Mouse (Mus musculus): ENCODE measurements around the gene Samd4. TPM values are rescaled to one million over a fixed set of nuclear protein-coding genes. Genes with fewer than 3 reads are reported as not detected.

Samd4 gene
- polyA plus RNA-seq, 1 experiment from 2014 or later = 0.50 TPM

DNA sequence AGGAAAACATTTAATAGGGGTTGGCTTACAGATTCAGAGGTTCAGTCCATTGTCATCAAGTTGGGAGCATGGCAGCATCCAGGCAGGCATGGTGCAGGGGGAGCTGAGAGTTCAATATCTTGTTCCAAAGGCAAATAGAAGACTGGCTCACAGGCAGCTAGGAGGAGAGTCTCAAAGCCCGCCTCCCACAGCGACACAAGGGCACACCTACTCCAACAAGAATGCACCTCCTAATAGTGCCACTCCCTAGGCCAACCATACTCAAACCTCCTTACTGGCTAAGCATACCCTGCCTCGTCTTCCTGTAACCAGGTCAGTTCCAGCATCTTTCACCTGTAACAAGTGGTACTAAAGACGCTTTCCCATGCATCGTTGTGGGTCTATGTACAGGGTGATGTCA lies 245.3 kb downstream of the Samd4 start:
- Histone ChIP-seq H3K9ac (no peak overlapping the region), H3K9me3 (replicated peaks) (no peaks in the 10 kb centered on the region), H3K27me3 (no peaks in the 10 kb centered on the region), H3K4me1 (replicated peaks) (no peaks in the 10 kb centered on the region), H3K4me2 (no peak overlapping the region), H3K27ac (no peak overlapping the region), H3K36me3 (no peaks in the 10 kb centered on the region), H3K4me3 (replicated peaks) (no peak overlapping the region)
- DNase-seq (no peak), ATAC-seq (ENCODE audit: low read depth) (no peak)
- 65% methylated on average over 5 of the region's 5 CpGs for WGBS (ENCODE audit: insufficient replicate concordance)

DNA sequence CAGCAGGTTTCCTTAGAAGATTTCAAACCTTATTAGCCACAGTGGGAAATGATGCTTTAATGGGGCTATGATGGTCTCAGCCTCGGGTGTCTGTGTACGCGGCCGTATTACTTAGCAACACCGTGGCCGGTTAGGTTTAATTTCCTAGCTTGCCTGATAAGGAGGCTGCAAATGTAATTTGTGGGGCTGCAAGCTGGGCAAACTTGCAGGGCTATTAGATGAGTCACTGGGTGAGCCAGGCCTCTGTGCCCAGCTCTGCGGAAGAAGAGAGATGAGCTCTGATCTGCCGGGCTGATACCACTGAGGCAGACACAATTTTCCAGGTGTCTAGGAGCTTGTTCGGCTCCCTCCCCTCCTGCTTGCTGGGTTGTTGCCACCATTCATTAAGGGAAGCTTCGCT lies 251.3 kb downstream of the Samd4 start:
- Histone ChIP-seq H3K4me2 (no peak overlapping the region), H3K9ac (no peak overlapping the region), H3K4me3 (replicated peaks) (no peak overlapping the region), H3K27me3 (no peaks in the 10 kb centered on the region), H3K36me3 (no peaks in the 10 kb centered on the region), H3K4me1 (replicated peaks) (no peaks in the 10 kb centered on the region), H3K9me3 (replicated peaks) (no peaks in the 10 kb centered on the region), H3K27ac (no peak overlapping the region)
- ATAC-seq (ENCODE audit: low read depth) (no peak), DNase-seq (no peak)
- WGBS (ENCODE audit: insufficient replicate concordance) = 68% methylated on average over 10 of the region's 10 CpGs

DNA sequence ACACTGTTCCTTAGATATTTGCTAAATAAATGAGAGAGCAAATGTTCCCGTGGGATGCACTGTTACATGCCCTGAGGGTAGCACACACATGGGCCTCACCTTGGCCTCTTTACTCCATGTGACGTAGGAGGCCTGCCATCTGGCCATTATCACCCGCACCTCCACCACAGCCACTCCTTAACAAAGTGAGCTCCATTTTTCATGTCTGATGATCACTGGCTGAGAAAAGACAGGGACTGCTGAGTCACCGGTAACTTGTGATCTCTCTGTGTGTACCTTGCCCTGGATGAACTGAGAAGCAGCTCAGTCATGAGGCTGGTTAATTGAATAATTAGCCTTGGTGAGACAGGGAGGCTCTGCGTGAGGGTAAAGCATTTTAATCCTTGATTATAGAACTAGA lies 254.0 kb downstream of the Samd4 start:
- ATAC-seq (ENCODE audit: low read depth) (no peak), DNase-seq (no peak)
- Histone ChIP-seq H3K4me3 (replicated peaks) (no peak overlapping the region), H3K4me1 (replicated peaks) (no peaks in the 10 kb centered on the region), H3K4me2 (no peak overlapping the region), H3K36me3 (no peaks in the 10 kb centered on the region), H3K27ac (no peak overlapping the region), H3K27me3 (no peaks in the 10 kb centered on the region), H3K9ac (no peak overlapping the region), H3K9me3 (replicated peaks) (no peaks in the 10 kb centered on the region)
- 58% methylated on average over 5 of the region's 5 CpGs for WGBS (ENCODE audit: insufficient replicate concordance)

DNA sequence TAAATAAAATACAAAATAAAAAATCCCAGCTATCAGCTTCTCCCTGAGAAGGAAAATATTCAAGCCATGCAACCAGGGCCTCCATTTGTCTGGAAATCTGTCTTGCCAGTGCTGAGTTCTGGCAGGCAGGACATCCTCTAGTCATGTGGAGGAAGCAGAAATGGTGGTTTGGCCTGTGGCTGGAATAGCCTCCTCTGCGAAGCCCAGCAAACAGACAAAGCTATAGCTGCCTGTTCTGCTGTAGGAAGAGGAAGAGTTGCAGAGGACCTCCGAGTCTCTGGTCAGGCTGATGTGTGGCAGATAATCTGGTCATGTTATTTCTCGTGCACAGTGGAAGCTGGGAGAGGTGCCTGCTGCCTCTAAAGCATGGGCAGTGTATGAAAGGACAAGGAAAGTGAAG lies 256.2 kb downstream of the Samd4 start:
- H3K9me3 ChIP-seq (replicated peaks) = no peaks in the 10 kb centered on the region
- ATAC-seq (ENCODE audit: low read depth) = no peak
- no peak overlapping the region for H3K4me2 ChIP-seq
- H3K4me3 ChIP-seq (replicated peaks) = no peak overlapping the region
- no peaks in the 10 kb centered on the region for H3K27me3 ChIP-seq
- H3K9ac ChIP-seq = no peak overlapping the region
- DNase-seq = no peak
- WGBS (ENCODE audit: insufficient replicate concordance) = 25% methylated on average over 3 of the region's 3 CpGs
- H3K27ac ChIP-seq = no peak overlapping the region
- H3K36me3 ChIP-seq = no peaks in the 10 kb centered on the region
- no peaks in the 10 kb centered on the region for H3K4me1 ChIP-seq (replicated peaks)

DNA sequence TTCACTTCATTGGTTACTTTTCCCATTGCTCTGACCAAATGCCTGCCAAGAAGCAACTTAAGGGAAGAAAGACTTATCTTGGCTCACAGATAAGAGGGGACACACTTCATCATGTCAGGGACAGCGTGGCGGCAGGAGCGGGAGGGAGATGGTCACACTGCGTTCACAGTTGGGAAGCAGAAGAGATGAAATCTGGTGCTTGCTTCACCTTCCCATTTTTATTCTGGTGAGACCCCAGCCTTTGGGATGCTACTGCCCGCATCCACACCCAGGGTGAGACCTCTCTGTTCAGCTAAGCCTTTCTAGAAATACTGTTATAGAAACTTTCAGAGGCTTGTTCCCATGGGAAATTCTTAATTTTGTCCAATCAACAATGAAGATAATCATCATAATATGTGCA lies 261.7 kb downstream of the Samd4 start:
- DNase-seq = no peak
- WGBS (ENCODE audit: insufficient replicate concordance) = 80% methylated on average over 5 of the region's 5 CpGs
- H3K4me3 ChIP-seq (replicated peaks) = no peak overlapping the region
- no peak overlapping the region for H3K9ac ChIP-seq
- H3K27me3 ChIP-seq = no peaks in the 10 kb centered on the region
- ATAC-seq (ENCODE audit: low read depth) = no peak
- no peaks in the 10 kb centered on the region for H3K4me1 ChIP-seq (replicated peaks)
- H3K27ac ChIP-seq = no peak overlapping the region
- H3K36me3 ChIP-seq = no peaks in the 10 kb centered on the region
- H3K9me3 ChIP-seq (replicated peaks) = no peaks in the 10 kb centered on the region
- H3K4me2 ChIP-seq = no peak overlapping the region

DNA sequence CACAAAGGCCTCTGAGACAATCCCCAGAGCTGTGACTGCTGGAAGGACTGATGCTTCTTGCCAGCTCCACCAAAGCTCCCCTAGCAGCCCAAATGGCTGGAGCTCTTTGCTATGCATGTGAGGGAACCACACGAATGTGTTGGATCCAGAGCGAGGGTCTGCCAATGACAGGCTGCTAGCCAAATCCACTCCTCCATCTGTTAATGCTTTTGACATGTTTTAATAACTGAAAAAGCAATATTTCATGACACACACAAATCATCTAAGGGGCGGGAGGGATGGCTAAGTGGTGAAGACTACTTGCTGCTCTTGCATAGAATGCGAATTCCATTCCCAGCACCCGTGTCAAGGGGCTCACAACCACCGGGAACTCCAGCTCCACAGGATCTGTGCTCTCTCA lies 268.7 kb downstream of the Samd4 start:
- WGBS (ENCODE audit: insufficient replicate concordance) = 71% methylated on average over 6 of the region's 6 CpGs

DNA sequence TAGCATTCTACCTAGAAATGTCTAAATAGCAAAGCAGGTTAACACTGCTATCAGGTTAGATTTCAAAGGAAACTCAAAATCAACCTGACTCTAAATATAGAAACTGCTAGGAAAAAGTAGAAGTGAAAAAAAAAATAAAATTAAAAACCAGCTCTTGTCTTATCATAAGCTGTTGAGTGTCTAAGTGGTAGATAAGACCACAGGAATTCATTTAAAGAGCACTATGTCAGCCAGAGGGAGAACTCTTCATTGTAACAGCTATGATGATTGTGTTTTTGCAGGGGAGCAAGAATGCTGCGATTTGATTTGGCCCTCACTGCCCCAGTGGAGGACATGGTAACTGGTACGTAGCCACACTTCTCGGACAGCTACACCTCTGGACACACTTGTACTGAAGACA lies 271.6 kb downstream of the Samd4 start:
- H3K9me3 ChIP-seq (replicated peaks) = no peaks in the 10 kb centered on the region
- 76% methylated on average over 3 of the region's 3 CpGs for WGBS (ENCODE audit: insufficient replicate concordance)
- no peaks in the 10 kb centered on the region for H3K36me3 ChIP-seq
- no peaks in the 10 kb centered on the region for H3K27me3 ChIP-seq
- no peak overlapping the region for H3K9ac ChIP-seq
- ATAC-seq (ENCODE audit: low read depth) (no peak), DNase-seq (no peak)
- H3K27ac ChIP-seq = no peak overlapping the region
- no peak overlapping the region for H3K4me3 ChIP-seq (replicated peaks)
- no peak overlapping the region for H3K4me2 ChIP-seq
- no peaks in the 10 kb centered on the region for H3K4me1 ChIP-seq (replicated peaks)

More for the DNA sequence above, 268.7 kb downstream of the Samd4 start:
- ATAC-seq (ENCODE audit: low read depth) (no peak), DNase-seq (no peak)
- no peak overlapping the region for H3K4me3 ChIP-seq (replicated peaks)
- H3K9ac ChIP-seq = no peak overlapping the region
- no peak overlapping the region for H3K4me2 ChIP-seq
- H3K27ac ChIP-seq = no peak overlapping the region
- no peaks in the 10 kb centered on the region for H3K27me3 ChIP-seq
- H3K36me3 ChIP-seq = no peaks in the 10 kb centered on the region
- H3K9me3 ChIP-seq (replicated peaks) = no peaks in the 10 kb centered on the region
- no peaks in the 10 kb centered on the region for H3K4me1 ChIP-seq (replicated peaks)

Small RNA genes lying within 50 kb of the gene (microRNA-seq; reads per million reads assigned to microRNA genes)
- gene Mir378c = 22.6 reads per million, percentile 35 among the genes with 10 or more reads in this experiment

Other genes starting within 250 kb of the Samd4 start
- gene Cdkn3, start 122.3 kb upstream of the Samd4 start, polyA plus RNA-seq (2015; fragmentation: Nextera tagmentation; extraction: Ambion mirVana) = 114 and 117 TPM in 2 replicates
- 101 and 112 TPM in 2 replicates for gene Cnih1, start 94.4 kb upstream of the Samd4 start, polyA plus RNA-seq (2015; fragmentation: Nextera tagmentation; extraction: Ambion mirVana)
- 34.0 and 53.5 TPM in 2 replicates for gene Gmfb, start 60.6 kb upstream of the Samd4 start, polyA plus RNA-seq (2015; fragmentation: Nextera tagmentation; extraction: Ambion mirVana)
- 19.0 and 19.2 TPM in 2 replicates for gene Cgrrf1, start 50.7 kb upstream of the Samd4 start, polyA plus RNA-seq (2015; fragmentation: Nextera tagmentation; extraction: Ambion mirVana)